Mouse (Mus musculus) intestine, embryonic 14.5 days (tissue): ENCODE data around the gene 9030624G23Rik. TPM values are rescaled to one million over a fixed set of nuclear protein-coding genes. Genes with fewer than 3 reads are reported as not detected.
"Not testable (repeated sequence)": the region's sequence is repeated elsewhere in the genome, so short reads cannot be mapped to it uniquely, and the experiment has no call there.

Experiments used
- ATAC-seq: fragments of 200-750 bp; cut with Nextera tagmentation; replicated peaks from 2 replicates; pipeline ENCODE4 v1.8.0; 2017; ENCODE audit warnings: low read depth, moderate number of reproducible peaks, moderate TSS enrichment, moderate library complexity; ENCODE audit not compliant: low FRiP score, low TSS enrichment
- DNase-seq: peaks from one replicate; pipeline ENCODE4 v3.0.0-alpha.2; 2018; ENCODE audit warnings: low spot score
- H3K27ac ChIP-seq: fragments of 300-500 bp; sonication (generic); 2 replicates; pipeline ENCODE4 v1.5.1; 2014; ENCODE audit warnings: low read depth, mild to moderate bottlenecking, control low read depth
- H3K27me3 ChIP-seq: fragments of 300-500 bp; sonication (generic); replicated peaks from 2 replicates; pipeline ENCODE4 v1.6.1; 2014; ENCODE audit warnings: low read length, control low read depth; ENCODE audit not compliant: control insufficient read depth, insufficient read depth
- H3K36me3 ChIP-seq: fragments of 300-500 bp; sonication (generic); 2 replicates; pipeline ENCODE4 v1.6.1; 2014; ENCODE audit warnings: low read length, control low read depth; ENCODE audit not compliant: control insufficient read depth, insufficient read depth
- H3K4me1 ChIP-seq: fragments of 300-500 bp; sonication (generic); replicated peaks from 2 replicates; pipeline ENCODE4 v1.6.1; 2014; ENCODE audit warnings: low read length, control low read depth, mixed read lengths; ENCODE audit not compliant: control insufficient read depth, insufficient read depth
- H3K4me2 ChIP-seq: fragments of 300-500 bp; sonication (generic); 2 replicates; pipeline ENCODE4 v1.6.1; 2014; ENCODE audit warnings: low read length
- H3K4me3 ChIP-seq: fragments of 300-500 bp; sonication (generic); 2 replicates; pipeline ENCODE4 v1.5.1; 2014; ENCODE audit warnings: low read depth, low read length, control low read depth, mixed read lengths
- H3K9ac ChIP-seq: fragments of 300-500 bp; sonication (generic); 2 replicates; pipeline ENCODE4 v1.6.1; 2014; ENCODE audit warnings: mild to moderate bottlenecking, low read length
- H3K9me3 ChIP-seq: fragments of 300-500 bp; sonication (generic); 2 replicates; pipeline ENCODE4 v1.6.1; 2016; ENCODE audit warnings: low read length, control low read depth; ENCODE audit not compliant: control insufficient read depth
- WGBS: fragments of 180-500 bp; shearing (Covaris S2); extraction: QIAGEN DNeasy Blood & Tissue Kit; methylation state at CpG from one replicate; pipeline ENCODE4 v1.1.7; 2014; 5-methylcytosine and 5-hydroxymethylcytosine counted together
- polyA plus RNA-seq: library from polyadenylated mRNA; unstranded; fragments of >200 nt; fragmentation: Nextera tagmentation; extraction: Ambion mirVana; gene quantifications from 2 replicates; pipeline ENCODE4 v1.2.1, GENCODE M21; 2014

The 9030624G23Rik gene
- polyA plus RNA-seq = 3.1 and 3.5 TPM in 2 replicates

- not testable (repeated sequence) for H3K27ac ChIP-seq, H3K9me3 ChIP-seq, H3K4me1 ChIP-seq, H3K27me3 ChIP-seq, H3K36me3 ChIP-seq
- peak; percentile 75 for DNase-seq
- H3K9ac ChIP-seq = peak within 1 kb of the TSS; percentile 42
- 2% methylated on average over 31 of the region's 39 CpGs for WGBS
- peak; percentile 85 for ATAC-seq
- peak within 1 kb of the TSS; percentile 38 for H3K4me3 ChIP-seq
- H3K4me2 ChIP-seq = peak within 1 kb of the TSS; percentile 22
Measured at GRCm38 (mm10) chr12:24097108-24097520, at the start of gene 9030624G23Rik. 9030624G23Rik (minus strand) TSS chr12:24097246.

- ATAC-seq, H3K27ac ChIP-seq, DNase-seq, H3K27me3 ChIP-seq, H3K4me1 ChIP-seq, H3K9ac ChIP-seq, H3K9me3 ChIP-seq, H3K36me3 ChIP-seq, H3K4me2 ChIP-seq, H3K4me3 ChIP-seq: not testable (repeated sequence)
- 87% methylated on average over 2 of the region's 5 CpGs for WGBS
Measured at GRCm38 (mm10) chr12:24083096-24083495, 13.9 kb downstream of the 9030624G23Rik start.
